Mouse (Mus musculus) Patski (cell line): ENCODE data around the gene 9030612E09Rik. TPM values are rescaled to one million over a fixed set of nuclear protein-coding genes. Genes with fewer than 3 reads are reported as not detected.

Experiments
- ATAC-seq: fragments of 100-300 bp; one replicate; pipeline ENCODE4 v1.8.0; 2021
- CTCF ChIA-PET: fragments of 350-600 bp; sonication (Branson Sonifier 250); formaldehyde crosslinking; loops from one replicate; lab custom pipeline; 2022; ENCODE audit warnings: inconsistent platforms; lab: Charles Lee
- POLR2A ChIA-PET: fragments of 350-600 bp; sonication (Branson Sonifier 250); formaldehyde crosslinking; loops from one replicate; lab custom pipeline; 2022; ENCODE audit warnings: antibody characterized with exemption, inconsistent platforms; lab: Charles Lee
- DNase-seq: peaks from one replicate; pipeline ENCODE4 v3.0.0-alpha.2; 2011; ENCODE audit warnings: low read depth, low spot score
- H3K27me3 ChIP-seq: fragments of 371-371 bp; one replicate; pipeline ENCODE4 v1.5.1; 2021
- CTCF ChIP-seq: fragments of 100-300 bp; IDR thresholded peaks from one replicate; pipeline ENCODE4 v1.5.1; 2021
- in situ Hi-C: fragments of 300-500 bp; cut with MboI; formaldehyde crosslinking; loops from 3 replicates; pipeline ENCODE4 v1.11.1; 2018; ENCODE audit warnings: low pct_unique_long_range_greater_than_20kb, mixed read lengths
- polyA plus RNA-seq: library from polyadenylated mRNA; unstranded; gene quantifications from one replicate; pipeline ENCODE4 v1.2.3, GENCODE M21; 2021

Gene 9030612E09Rik
- 0.04 TPM for polyA plus RNA-seq

DNA sequence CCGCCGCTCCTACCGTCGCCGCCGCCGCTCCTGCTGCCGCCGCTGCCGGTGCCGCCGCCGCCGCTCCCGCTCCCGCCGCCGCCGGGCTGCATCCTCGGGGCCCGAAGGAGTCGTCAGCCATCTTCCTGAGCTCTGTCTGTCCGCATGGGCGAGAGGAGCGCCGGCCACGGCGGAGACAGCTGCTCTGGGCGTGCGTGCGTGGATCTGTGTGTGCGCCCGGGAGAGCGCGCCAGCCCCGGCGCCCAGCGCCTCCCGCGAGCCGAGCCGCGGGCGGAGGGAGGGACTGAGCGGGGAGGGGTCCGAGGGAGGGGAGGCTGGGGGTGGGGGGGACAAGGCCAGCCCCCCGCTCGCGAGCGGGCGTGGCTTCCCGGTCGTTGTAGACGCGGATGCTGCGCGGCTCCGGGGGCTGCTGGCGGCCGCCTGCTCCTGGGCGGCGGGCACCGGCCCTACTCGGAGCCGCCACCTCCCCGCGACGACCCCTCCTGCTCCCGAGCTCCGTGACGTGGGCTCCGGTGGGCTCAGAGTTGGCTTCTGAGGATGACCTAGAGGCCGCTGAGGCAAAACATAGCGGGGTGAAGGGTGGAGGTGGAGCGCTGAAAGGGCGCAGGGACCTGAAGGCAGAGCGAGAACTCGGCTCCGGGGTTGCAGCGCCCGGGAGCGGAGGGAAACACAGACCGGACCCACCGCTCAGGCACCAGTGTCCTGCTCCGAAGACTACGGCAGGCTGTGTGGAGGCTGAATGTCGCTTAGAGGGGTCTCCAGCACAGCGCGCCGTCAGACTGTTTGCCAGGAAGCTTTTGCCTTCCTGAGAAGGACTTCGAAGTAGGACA is at the start of gene 9030612E09Rik, which contains the start of gene Sobp:
Gene 9030612E09Rik, plus strand, starts transcription at position 379 of the 830 bp plus-strand sequence.
Gene Sobp, minus strand, starts transcription at position 205 of the 830 bp plus-strand sequence.
- ChIA-PET CTCF (interaction anchor here (0.9 kb wide), 1 partner anchor 51 kb away, joined by 3 read pairs; no protein-coding TSS in a partner anchor), POLR2A (interaction anchor here (1.1 to 1.6 kb wide), 2 partner anchors 30 to 46 kb away, joined by 3 to 4 read pairs; no protein-coding TSS in a partner anchor)
- no peak for DNase-seq
- in situ Hi-C loops, result no loop called here
- peaks cover 39% of the 10 kb centered on the region for H3K27me3 ChIP-seq
- TF ChIP-seq CTCF, result no peak
- ATAC-seq, result peak; percentile 66

DNA sequence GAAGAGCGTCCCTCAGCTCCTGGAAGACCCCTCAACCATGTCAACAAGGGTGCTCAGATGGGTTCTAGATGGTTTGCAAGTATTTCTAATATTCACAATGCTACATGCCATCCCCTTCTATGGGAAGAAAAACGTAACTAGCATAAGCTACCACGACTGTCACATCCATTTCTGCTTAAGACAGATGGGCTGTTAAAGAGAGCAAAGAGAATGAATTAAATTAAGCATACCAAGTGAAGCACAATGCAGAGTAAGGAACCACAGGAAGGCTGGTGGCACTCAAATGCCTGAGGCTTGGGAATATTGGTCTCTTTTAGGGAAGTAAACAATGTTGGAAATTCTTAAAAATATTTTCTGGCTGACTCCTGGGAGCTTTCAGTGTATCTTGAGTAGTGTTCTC is 45.8 kb upstream of the 9030612E09Rik start:
- in situ Hi-C loops, result no loop called here
- ATAC-seq (no peak), DNase-seq (no peak)
- H3K27me3 ChIP-seq, result no peaks in the 10 kb centered on the region
- no peak for TF ChIP-seq CTCF
- ChIA-PET CTCF (interaction anchor here (1.2 kb wide), 1 partner anchor 13 kb away, joined by 3 read pairs; no protein-coding TSS in a partner anchor), POLR2A (interaction anchor here (1.0 to 1.2 kb wide), 2 partner anchors 13 to 45 kb away, joined by 3 to 4 read pairs; partner anchors contain the start of genes 9030612E09Rik and Sobp)

DNA sequence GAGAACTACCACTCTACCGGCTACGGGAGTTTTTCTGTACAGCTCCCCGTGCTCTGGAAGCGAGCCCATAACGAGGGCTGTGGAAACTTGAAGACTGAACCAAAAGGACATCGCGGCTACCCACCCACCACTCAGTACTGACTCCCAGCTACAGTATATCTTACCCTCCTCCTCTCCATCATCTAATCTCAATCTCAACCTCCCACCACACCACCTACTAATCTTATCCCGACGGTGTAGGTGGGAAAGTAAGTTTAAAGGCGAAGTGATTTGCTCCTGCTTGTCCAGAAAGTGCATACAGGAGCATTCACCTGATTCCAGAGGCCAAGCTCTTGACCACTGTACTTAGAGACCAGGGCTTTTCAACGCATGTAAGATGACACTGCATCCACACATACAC is 40.5 kb upstream of the 9030612E09Rik start:
- TF ChIP-seq CTCF, result no peak
- ChIA-PET POLR2A (interaction anchor here (0.6 kb wide), 1 partner anchor 1643 kb away, joined by 3 read pairs; no protein-coding TSS in a partner anchor), CTCF (no interaction called here)
- no peak for DNase-seq
- no peak for ATAC-seq
- H3K27me3 ChIP-seq, result no peaks in the 10 kb centered on the region
- in situ Hi-C loops, result no loop called here

DNA sequence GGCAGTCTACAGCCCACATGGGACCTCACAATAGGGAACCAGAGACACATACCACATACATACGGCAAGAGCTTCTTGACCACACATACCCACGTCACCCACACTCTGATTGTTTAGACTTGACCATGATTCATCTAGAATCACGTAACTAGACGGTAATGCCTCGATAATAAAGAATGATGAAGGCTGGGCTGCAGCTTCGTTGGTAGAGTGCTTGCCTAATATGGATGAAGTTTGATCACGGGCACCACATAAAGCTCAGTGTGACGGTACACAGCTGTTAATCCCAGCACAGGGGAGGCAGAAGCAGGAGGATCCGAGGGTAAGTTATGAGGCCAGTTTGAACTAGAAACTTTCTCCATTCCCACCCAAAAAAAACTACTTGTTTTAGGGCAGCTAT is 31.3 kb upstream of the 9030612E09Rik start:
- no peak for DNase-seq
- POLR2A ChIA-PET, result no interaction called here
- no peak for TF ChIP-seq CTCF
- in situ Hi-C loops, result no loop called here
- no peak for ATAC-seq
- no peaks in the 10 kb centered on the region for H3K27me3 ChIP-seq
- CTCF ChIA-PET, result no interaction called here

DNA sequence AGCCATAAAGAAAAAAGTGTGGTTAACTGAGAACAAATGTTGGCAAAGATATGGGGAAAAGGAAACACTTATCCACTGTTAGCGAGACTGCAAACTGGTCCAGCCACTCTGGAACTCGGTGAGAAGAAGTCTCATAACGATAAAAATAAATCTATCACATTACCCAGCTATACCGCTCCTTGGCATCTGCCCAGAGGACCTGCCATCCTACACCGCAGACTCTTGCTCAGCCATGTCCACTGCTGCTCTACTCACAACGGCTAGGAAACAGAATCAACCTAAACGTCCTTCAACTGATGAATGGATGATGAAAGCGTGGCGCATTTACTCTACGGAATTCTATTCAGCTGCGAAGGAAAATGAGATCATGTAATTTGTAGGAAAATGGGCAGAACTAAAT is 26.0 kb upstream of the 9030612E09Rik start:
- TF ChIP-seq CTCF, result no peak
- in situ Hi-C loops, result no loop called here
- ATAC-seq, result no peak
- ChIA-PET POLR2A (no interaction called here), CTCF (no interaction called here)
- no peak for DNase-seq
- H3K27me3 ChIP-seq, result no peaks in the 10 kb centered on the region

DNA sequence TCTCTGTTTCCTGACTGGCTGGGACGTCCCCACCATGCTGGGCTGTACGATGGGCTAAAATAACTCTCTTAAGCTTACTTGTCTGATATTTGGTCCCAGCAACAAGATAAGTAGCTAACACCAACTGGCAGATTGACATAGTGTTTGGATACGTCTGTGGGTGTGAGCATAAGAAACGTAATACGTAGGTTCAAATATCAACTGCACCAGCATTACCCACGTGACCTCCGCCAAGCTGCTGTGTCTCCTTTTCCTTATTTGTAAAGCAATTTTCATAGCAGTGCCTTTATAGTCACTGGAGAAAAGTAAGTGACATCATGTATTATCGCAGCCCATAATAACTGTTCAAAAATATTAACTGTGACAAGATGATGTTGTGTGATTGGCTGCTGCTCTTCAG is 21.9 kb upstream of the 9030612E09Rik start:
- TF ChIP-seq CTCF, result no peak
- DNase-seq (no peak), ATAC-seq (no peak)
- H3K27me3 ChIP-seq, result no peaks in the 10 kb centered on the region
- ChIA-PET CTCF (no interaction called here), POLR2A (no interaction called here)
- in situ Hi-C loops, result no loop called here

DNA sequence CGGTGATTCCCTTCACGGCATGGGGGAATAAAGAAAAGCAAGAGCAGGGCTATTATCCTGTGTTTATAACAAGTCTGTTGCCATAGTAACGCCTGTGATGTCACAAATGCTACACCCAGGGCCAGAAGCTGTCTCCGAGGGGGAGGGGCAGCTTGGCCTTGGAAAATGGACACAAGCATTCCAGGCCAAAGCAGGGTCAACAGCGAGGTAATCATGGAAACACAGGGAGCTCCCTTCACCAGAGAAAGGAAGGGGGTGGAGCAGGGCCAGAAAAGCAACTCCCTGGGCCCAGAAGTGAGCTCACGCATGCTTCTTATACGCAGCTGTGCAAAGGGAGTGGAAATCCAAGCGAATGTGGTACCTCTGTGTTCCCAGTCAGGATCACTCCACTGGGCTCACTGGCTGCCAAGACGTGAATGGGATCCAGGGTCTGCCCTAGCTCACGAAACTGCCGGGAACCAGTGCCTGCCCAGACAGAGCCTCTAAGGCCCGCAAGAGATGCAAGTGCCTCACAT is 19.4 kb upstream of the 9030612E09Rik start:
- in situ Hi-C loops, result no loop called here
- DNase-seq (no peak), ATAC-seq (no peak)
- ChIA-PET CTCF (interaction anchor here (1.8 kb wide), 1 partner anchor 16 kb away, joined by 6 read pairs; no protein-coding TSS in a partner anchor), POLR2A (no interaction called here)
- no peaks in the 10 kb centered on the region for H3K27me3 ChIP-seq
- TF ChIP-seq CTCF, result no peak

DNA sequence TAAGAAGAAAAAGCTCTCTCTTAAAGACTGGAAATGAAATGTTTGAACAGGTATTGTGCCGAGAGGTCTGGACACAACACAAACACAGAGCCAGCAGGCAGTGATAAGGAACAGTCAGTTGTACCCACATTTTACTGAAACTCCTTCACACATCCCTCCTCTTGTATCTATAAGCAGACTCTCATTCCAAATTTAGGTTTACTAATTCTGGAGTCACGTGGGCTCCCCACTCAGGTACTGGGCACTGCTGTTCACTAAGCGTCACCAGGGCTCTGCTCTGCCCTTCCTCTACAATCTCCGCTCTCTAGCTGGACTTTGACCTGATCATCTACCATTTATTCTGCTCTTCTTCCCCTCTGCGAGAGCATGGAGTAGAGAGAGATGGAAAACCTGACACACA is 15.6 kb upstream of the 9030612E09Rik start:
- no peaks in the 10 kb centered on the region for H3K27me3 ChIP-seq
- no peak for TF ChIP-seq CTCF
- DNase-seq (no peak), ATAC-seq (no peak)
- ChIA-PET CTCF (no interaction called here), POLR2A (interaction anchor here (1.2 kb wide), 1 partner anchor 14 kb away, joined by 3 read pairs; no protein-coding TSS in a partner anchor)
- in situ Hi-C loops, result no loop called here

DNA sequence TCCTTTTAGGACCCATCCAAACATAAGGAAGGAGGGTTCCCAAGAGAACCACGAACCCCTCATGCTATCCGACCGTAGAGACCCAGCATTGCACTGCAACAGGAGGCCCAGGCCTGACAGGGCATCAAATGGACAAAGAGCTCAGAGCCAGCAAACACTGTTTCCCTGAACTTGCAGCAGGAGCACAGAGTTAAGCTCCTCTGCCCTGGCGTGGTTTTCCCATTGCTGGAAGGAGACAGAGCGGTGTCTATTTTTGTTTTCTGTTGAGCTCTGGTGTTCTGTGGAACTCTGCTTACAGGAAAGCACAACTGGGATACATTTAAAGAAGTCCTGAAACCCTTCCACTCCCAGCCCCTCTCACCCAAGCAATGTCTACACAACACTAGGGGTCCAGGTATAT is 15.2 kb upstream of the 9030612E09Rik start:
- DNase-seq (no peak), ATAC-seq (no peak)
- CTCF ChIA-PET, result no interaction called here
- no peaks in the 10 kb centered on the region for H3K27me3 ChIP-seq
- in situ Hi-C loops, result no loop called here
- TF ChIP-seq CTCF, result no peak
- POLR2A ChIA-PET, result interaction anchor here (1.2 kb wide), 1 partner anchor 13 kb away, joined by 3 read pairs; no protein-coding TSS in a partner anchor

DNA sequence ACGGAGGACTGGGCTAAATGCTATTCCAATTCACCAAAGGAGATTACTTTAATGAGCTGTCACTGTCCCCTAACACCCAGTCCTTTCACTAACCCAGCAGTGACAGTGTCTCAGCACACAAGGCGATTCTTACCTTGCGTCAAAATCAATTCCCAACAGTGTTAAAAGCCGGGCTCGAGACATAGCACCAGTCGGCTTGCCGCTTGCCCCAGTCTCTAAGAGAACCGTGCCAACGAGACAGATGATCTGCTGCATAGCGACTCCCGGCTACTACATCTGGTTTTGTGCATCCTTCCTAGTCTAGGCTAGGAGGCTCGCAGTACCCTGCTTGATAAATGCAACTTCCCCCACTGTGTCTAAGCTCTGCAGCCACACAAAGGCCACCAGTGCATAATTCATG is 12.2 kb upstream of the 9030612E09Rik start:
- in situ Hi-C loops, result no loop called here
- POLR2A ChIA-PET, result no interaction called here
- CTCF ChIA-PET, result no interaction called here
- ATAC-seq (no peak), DNase-seq (no peak)
- peaks cover 4% of the 10 kb centered on the region for H3K27me3 ChIP-seq
- TF ChIP-seq CTCF, result no peak

DNA sequence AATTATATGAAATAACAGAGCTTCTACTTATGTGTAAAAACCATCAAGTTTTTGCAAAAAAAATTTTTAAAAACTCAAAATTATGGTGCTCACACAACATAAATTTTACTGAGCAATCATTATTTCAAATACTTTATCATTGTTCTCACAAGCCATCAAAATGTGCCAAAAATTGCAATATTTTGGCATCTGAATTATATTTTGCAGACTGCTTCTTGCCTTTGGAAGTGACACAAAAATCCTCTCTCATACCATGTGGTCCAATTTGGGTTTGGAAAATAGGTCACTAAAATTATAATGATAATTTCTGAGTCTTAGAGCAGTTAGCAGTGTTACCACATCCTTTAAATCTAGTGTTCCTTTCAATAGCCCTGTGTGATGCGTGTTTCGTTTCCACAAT is 10.1 kb upstream of the 9030612E09Rik start:
- no peak for ATAC-seq
- POLR2A ChIA-PET, result no interaction called here
- no peak for DNase-seq
- CTCF ChIA-PET, result no interaction called here
- in situ Hi-C loops, result no loop called here
- TF ChIP-seq CTCF, result no peak
- H3K27me3 ChIP-seq, result peaks cover 8% of the 10 kb centered on the region
